Mouse (Mus musculus) CH12.LX (cell line): ENCODE measurements around the gene Ppp1r3g. TPM values are rescaled to one million over a fixed set of nuclear protein-coding genes. Genes with fewer than 3 reads are reported as not detected.
"Not testable (repeated sequence)": the region's sequence is repeated elsewhere in the genome, so short reads cannot be mapped to it uniquely, and the experiment has no call there.

ENCODE experiments used
- DNase-seq: peaks from one replicate; pipeline ENCODE4 v3.0.0-alpha.2; 2013; ENCODE audit errors: extremely low read depth
- H3K27ac ChIP-seq: 2 replicates; pipeline ENCODE4 v1.5.1; 2012; ENCODE audit warnings: low read depth, mild to moderate bottlenecking, control low read depth, moderate library complexity; ENCODE audit not compliant: insufficient read depth
- H3K27me3 ChIP-seq: replicated peaks from 2 replicates; pipeline ENCODE3; 2012; ENCODE audit warnings: inconsistent platforms
- H3K36me3 ChIP-seq, 2 experiments: replicated peaks in 1 of 2; 2 replicates each; pipeline versions ENCODE3 to v1.6.1; 2012; ENCODE audit warnings: inconsistent platforms in 1 of 2, low read length in 1 of 2, mild to moderate bottlenecking in 1 of 2, mixed read lengths in 1 of 2, moderate library complexity in 1 of 2; ENCODE audit not compliant: control insufficient read depth in 1 of 2, insufficient read depth in 1 of 2
- H3K4me1 ChIP-seq, 2 experiments: 2 replicates each; pipeline ENCODE4 v1.6.1; 2012; ENCODE audit warnings: inconsistent platforms in 1 of 2, moderate library complexity in 1 of 2; ENCODE audit not compliant: insufficient read depth in 2 of 2, control insufficient read depth in 1 of 2
- H3K4me2 ChIP-seq: 2 replicates; pipeline ENCODE4 v1.6.1; 2012; ENCODE audit warnings: low read depth, mild to moderate bottlenecking, control low read depth; ENCODE audit not compliant: poor library complexity, insufficient read depth, severe bottlenecking
- H3K4me3 ChIP-seq, 3 experiments: fragments of 150-350 bp in 1 of 3; sonication (generic) in 1 of 3; replicated peaks in 1 of 3; 2 replicates each; pipeline versions ENCODE3 to v1.5.1; 2011 to 2012; ENCODE audit warnings: low read depth in 2 of 3, low read length in 2 of 3, mild to moderate bottlenecking in 2 of 3, moderate library complexity in 2 of 3, control low read depth in 1 of 3, improper control_type of control experiment in 1 of 3, inconsistent platforms in 1 of 3, mixed read lengths in 1 of 3; ENCODE audit not compliant: poor library complexity in 1 of 3
- H3K79me2 ChIP-seq: replicated peaks from 2 replicates; pipeline ENCODE4 v1.6.1; 2012; ENCODE audit warnings: mild to moderate bottlenecking, moderate library complexity; ENCODE audit not compliant: control insufficient read depth, poor library complexity, insufficient read depth, severe bottlenecking; ENCODE audit errors: extremely low read depth
- H3K9ac ChIP-seq: 2 replicates; pipeline ENCODE4 v1.6.1; 2012; ENCODE audit warnings: low read depth, mild to moderate bottlenecking, control low read depth, moderate library complexity; ENCODE audit not compliant: insufficient read depth
- H3K9me3 ChIP-seq: replicated peaks from 2 replicates; pipeline ENCODE3; 2012; ENCODE audit warnings: low read length, inconsistent platforms, mixed read lengths
- EP300 ChIP-seq: IDR thresholded peaks from 2 replicates; pipeline ENCODE4 v1.6.1; 2011; ENCODE audit warnings: low read length, improper control_type of control experiment
- ETS1 ChIP-seq: conservative IDR thresholded peaks from 2 replicates; pipeline ENCODE4 v1.6.1; 2012; ENCODE audit warnings: low read depth, mild to moderate bottlenecking, inconsistent platforms, low read length, improper control_type of control experiment, moderate library complexity
- HCFC1 ChIP-seq: IDR thresholded peaks from 2 replicates; pipeline ENCODE4 v1.6.1; 2012; ENCODE audit warnings: low read depth, mild to moderate bottlenecking, inconsistent platforms, low read length, improper control_type of control experiment
- JUN ChIP-seq: IDR thresholded peaks from 2 replicates; pipeline ENCODE4 v1.6.1; 2011; ENCODE audit warnings: low read depth, mild to moderate bottlenecking, low read length, improper control_type of control experiment, moderate library complexity; ENCODE audit not compliant: insufficient read depth
- JUND ChIP-seq: conservative IDR thresholded peaks from 2 replicates; pipeline ENCODE4 v1.6.1; 2011; ENCODE audit warnings: low read depth, low read length, improper control_type of control experiment
- KAT2A ChIP-seq: IDR thresholded peaks from 2 replicates; pipeline ENCODE4 v1.6.1; 2012; ENCODE audit warnings: low read length, improper control_type of control experiment, inconsistent platforms; ENCODE audit not compliant: insufficient replicate concordance
- MAFK ChIP-seq: IDR thresholded peaks from 2 replicates; pipeline ENCODE4 v1.6.1; 2011; ENCODE audit warnings: low read length, improper control_type of control experiment; ENCODE audit not compliant: insufficient replicate concordance
- MAZ ChIP-seq: IDR thresholded peaks from 2 replicates; pipeline ENCODE4 v1.6.1; 2012; ENCODE audit warnings: low read depth, mild to moderate bottlenecking, inconsistent platforms, low read length, improper control_type of control experiment, moderate library complexity
- MXI1 ChIP-seq: IDR thresholded peaks from 2 replicates; pipeline ENCODE4 v1.6.1; 2011; ENCODE audit warnings: mild to moderate bottlenecking, low read depth, low read length, improper control_type of control experiment
- POLR2A ChIP-seq: IDR thresholded peaks from 2 replicates; pipeline ENCODE4 v1.6.1; 2011; ENCODE audit warnings: low read depth, mild to moderate bottlenecking, improper control_type of control experiment, low read length
- RAD21 ChIP-seq: IDR thresholded peaks from 2 replicates; pipeline ENCODE4 v1.6.1; 2011; ENCODE audit warnings: low read depth, mild to moderate bottlenecking, low read length, improper control_type of control experiment, moderate library complexity
- RCOR1 ChIP-seq: conservative IDR thresholded peaks from 2 replicates; pipeline ENCODE4 v1.6.1; 2012; ENCODE audit warnings: low read depth, mild to moderate bottlenecking, inconsistent platforms, low read length, improper control_type of control experiment
- SIN3A ChIP-seq: IDR thresholded peaks from 2 replicates; pipeline ENCODE4 v1.6.1; 2012; ENCODE audit warnings: low read length, improper control_type of control experiment, inconsistent platforms
- TBP ChIP-seq: conservative IDR thresholded peaks from 2 replicates; pipeline ENCODE4 v1.6.1; 2011; ENCODE audit warnings: low read depth, low read length, improper control_type of control experiment
- UBTF ChIP-seq: IDR thresholded peaks from 2 replicates; pipeline ENCODE4 v1.6.1; 2012; ENCODE audit warnings: low read depth, mild to moderate bottlenecking, inconsistent platforms, low read length, improper control_type of control experiment, moderate library complexity
- ZC3H11A ChIP-seq: IDR thresholded peaks from 2 replicates; pipeline ENCODE4 v1.6.1; 2012; ENCODE audit warnings: low read depth, mild to moderate bottlenecking, inconsistent platforms, low read length, improper control_type of control experiment
- ZKSCAN1 ChIP-seq: IDR thresholded peaks from 2 replicates; pipeline ENCODE4 v1.6.1; 2012; ENCODE audit warnings: low read depth, inconsistent platforms, low read length, improper control_type of control experiment, borderline replicate concordance
- ZMIZ1 ChIP-seq: IDR thresholded peaks from 2 replicates; pipeline ENCODE4 v1.6.1; 2012; ENCODE audit warnings: low read depth, mild to moderate bottlenecking, inconsistent platforms, low read length, improper control_type of control experiment
- dilution Hi-C: fragments of 300-500 bp; cut with MboI; formaldehyde crosslinking; loops from 2 replicates; pipeline ENCODE4 v1.14.3; 2020; ENCODE audit warnings: low sequenced_read_pairs; ENCODE audit not compliant: extremely low pct_unique_long_range_greater_than_20kb, extremely low pct_ligation_motif_present
- in situ Hi-C: fragments of 300-500 bp; cut with MboI; formaldehyde crosslinking; loops from 3 replicates; pipeline ENCODE4 v1.14.3; 2019; ENCODE audit warnings: low sequenced_read_pairs, low pct_ligation_motif_present, low pct_unique_long_range_greater_than_20kb, mixed read lengths
- polyA plus RNA-seq: library from polyadenylated mRNA; unstranded; fragments of >175 nt; gene quantifications from 2 replicates; pipeline ENCODE4 v1.2.1, GENCODE M21; 2012; ENCODE audit warnings: low read depth; ENCODE audit not compliant: insufficient read length
- total RNA-seq, 2 experiments: library from RNA; depleted of rRNA; stranded (reverse); fragments of 300-350 nt in 1 of 2; fragments of >200 nt in 1 of 2; gene quantifications; 2 replicates each; pipeline ENCODE4 v1.2.3; 2012 to 2014

The Ppp1r3g gene
- total and polyA plus RNA-seq, 3 experiments = 0.13 TPM; not detected in 2

- H3K4me1 ChIP-seq = no peaks in the 10 kb centered on the region
- DNase-seq = no peak
- no peaks in the 10 kb centered on the region for H3K9me3 ChIP-seq
- H3K9ac ChIP-seq = no peak overlapping the region
- in situ Hi-C loops = no loop called here
- no peak overlapping the region for H3K4me3 ChIP-seq
- TF ChIP-seq ETS1 (no peak), HCFC1 (no peak), JUN (no peak), UBTF (no peak)
- TF ChIP-seq, all 38 proteins: peak for 0
- dilution Hi-C loops = no loop called here
- peaks cover 0 to 12% of the 10 kb centered on the region in 2 experiments for H3K36me3 ChIP-seq
- H3K27me3 ChIP-seq = no peaks in the 10 kb centered on the region
- no peak overlapping the region for H3K4me2 ChIP-seq
- H3K27ac ChIP-seq = no peak overlapping the region
- no peaks in the 10 kb centered on the region for H3K79me2 ChIP-seq
Measured at GRCm38 (mm10) chr13:35989329-35989728, 30.7 kb downstream of the Ppp1r3g start.

GRCm38 (mm10) chr13:35991185-35991584 lies 32.5 kb downstream of the Ppp1r3g start:
- H3K4me2 ChIP-seq, H3K9me3 ChIP-seq, H3K79me2 ChIP-seq, H3K4me1 ChIP-seq, in situ Hi-C loops, DNase-seq, H3K9ac ChIP-seq, H3K4me3 ChIP-seq, dilution Hi-C loops, H3K27ac ChIP-seq, H3K27me3 ChIP-seq: not testable (repeated sequence)
- H3K36me3 ChIP-seq = peaks cover 0 to 13% of the 10 kb centered on the region in 2 experiments

- in situ Hi-C loops (no loop called here), dilution Hi-C loops (no loop called here)
- no peak for DNase-seq
- Histone ChIP-seq H3K27ac (no peak overlapping the region), H3K9ac (no peak overlapping the region), H3K4me2 (no peak overlapping the region), H3K9me3 (no peaks in the 10 kb centered on the region), H3K27me3 (no peaks in the 10 kb centered on the region), H3K4me3 (no peak overlapping the region), H3K79me2 (no peaks in the 10 kb centered on the region), H3K4me1 (no peaks in the 10 kb centered on the region), H3K36me3 (peaks cover 0 to 12% of the 10 kb centered on the region in 2 experiments)
- TF ChIP-seq KAT2A (no peak), JUND (no peak), ZC3H11A (no peak), RAD21 (no peak), SIN3A (no peak), MAZ (no peak), ZMIZ1 (no peak), RCOR1 (no peak), MXI1 (no peak), JUN (no peak), TBP (no peak), EP300 (no peak), POLR2A (no peak), MAFK (no peak), ZKSCAN1 (no peak), HCFC1 (no peak)
Measured at GRCm38 (mm10) chr13:35994067-35994466, 35.4 kb downstream of the Ppp1r3g start.
